Mouse (Mus musculus) liver, adult 2 months (tissue): ENCODE measurements at regions not wholly inside any gene's neighbourhood (a gene's known extent, or its start where the extent isn't known, plus 50 kb on each side); places are given as distances from the start of the nearest gene placed in this dataset.

ENCODE experiments used
- CTCF ChIP-seq: fragments of 200-500 bp; IDR thresholded peaks from 2 replicates; pipeline ENCODE4 v1.5.1; 2011; ENCODE audit warnings: low read depth, low read length, control low read depth
- POLR2A ChIP-seq: fragments of 200-500 bp; IDR thresholded peaks from 2 replicates; pipeline ENCODE4 v1.6.1; 2011; ENCODE audit warnings: low read length, control low read depth; ENCODE audit not compliant: insufficient read depth; ENCODE audit errors: extremely low read depth

DNA sequence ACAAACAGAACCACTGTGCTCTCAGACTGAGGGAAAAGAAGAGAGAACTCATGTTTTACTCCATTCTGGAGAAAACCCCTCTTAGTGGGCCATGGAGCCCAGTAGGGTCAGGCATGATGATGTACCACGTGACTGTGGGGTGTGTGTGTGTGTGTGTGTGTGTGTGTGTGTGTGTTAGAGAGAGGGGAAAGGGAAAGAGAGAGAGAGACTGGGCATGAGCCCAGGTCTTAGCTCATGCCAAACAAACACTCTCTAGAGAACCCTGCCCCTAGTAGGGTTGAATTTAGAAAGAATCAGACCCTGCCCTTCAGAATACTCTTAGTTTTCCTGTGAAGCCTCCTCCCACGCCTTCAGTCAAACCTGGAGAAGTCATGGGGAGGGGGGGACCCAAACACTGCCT lies 52.7 kb upstream of the Sez6l start:
- TF ChIP-seq CTCF (no peak), POLR2A (no peak)
